Mouse (Mus musculus) cortical plate, adult 2 months (tissue): ENCODE measurements around the gene 2210017I01Rik.

Experiments
- CTCF ChIP-seq: fragments of 200-500 bp; IDR thresholded peaks from 2 replicates; pipeline ENCODE4 v1.5.1; 2011; ENCODE audit warnings: mild to moderate bottlenecking, control low read depth, low read length; ENCODE audit not compliant: insufficient read depth; ENCODE audit errors: extremely low read depth
- POLR2A ChIP-seq: fragments of 200-500 bp; IDR thresholded peaks from 2 replicates; pipeline ENCODE4 v1.6.1; 2011; ENCODE audit warnings: mild to moderate bottlenecking, low read length, control low read depth; ENCODE audit not compliant: insufficient read depth; ENCODE audit errors: extremely low read depth

DNA sequence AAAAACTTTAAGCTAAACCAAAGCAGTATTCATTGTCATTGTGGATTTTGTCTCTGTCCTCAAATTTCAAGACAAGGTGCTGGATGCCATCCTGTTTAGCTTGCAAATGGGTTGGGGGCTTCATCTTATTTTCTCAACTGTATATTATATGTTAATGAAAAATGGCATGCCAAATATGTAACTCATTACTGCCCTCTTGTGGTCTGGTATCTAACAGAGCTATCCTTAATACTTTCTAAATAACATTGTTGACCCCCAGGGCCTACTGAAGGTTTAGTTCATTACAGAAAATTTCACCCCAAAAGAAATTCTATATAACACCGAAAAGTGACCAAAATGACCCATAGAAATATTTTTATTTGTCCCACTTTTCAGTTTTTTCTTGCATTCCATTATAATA is 5.1 kb downstream of the 2210017I01Rik start:
- TF ChIP-seq CTCF (no peak), POLR2A (no peak)
